Mouse (Mus musculus): ENCODE results near the gene Hnmt.
"Not testable (repeated sequence)": the region's sequence is repeated elsewhere in the genome, so short reads cannot be mapped to it uniquely, and the experiment has no call there.

Gene Hnmt

DNA sequence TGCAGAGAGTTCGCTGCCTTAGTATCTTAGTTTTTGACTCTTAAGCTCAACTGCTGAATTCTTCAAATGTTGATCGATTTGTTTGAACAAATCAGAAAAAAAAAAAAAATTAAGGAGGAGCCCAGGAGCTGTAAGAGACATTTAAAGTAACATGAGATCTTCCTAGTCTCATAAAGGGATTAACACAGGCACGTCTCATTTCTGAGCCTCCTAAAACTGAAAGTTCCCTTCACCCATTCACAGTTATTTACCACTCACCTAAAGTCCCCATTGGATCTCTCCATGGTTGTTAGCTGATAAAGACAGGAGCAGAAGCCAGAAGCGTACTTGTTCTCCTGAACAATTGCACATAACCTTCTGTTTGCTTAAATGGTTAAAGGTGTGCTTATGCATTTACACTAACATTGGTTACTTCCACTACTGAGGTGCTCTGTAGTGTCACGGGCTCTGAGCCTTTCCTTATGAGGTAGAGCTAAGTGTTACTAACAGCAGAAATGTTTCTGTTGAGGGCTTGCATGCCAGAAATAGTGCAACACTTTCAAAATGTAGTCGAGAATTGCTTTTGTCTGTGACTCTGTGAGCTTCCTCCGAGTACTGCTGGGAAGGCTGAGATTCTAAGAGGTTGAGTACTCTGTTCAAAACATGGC lies at the start of gene Hnmt:
Gene Hnmt, minus strand, starts transcription at position 51 of the 647 bp plus-strand sequence.
- DNase-seq (ENCODE audit: low spot score in 2 of 2): no peak

- DNase-seq (ENCODE audit: low spot score in 2 of 2): no peak
These were observed 47.3 kb upstream of the Hnmt start, which contains the start of gene Tbpl2 for GRCm38 (mm10) chr2:24096495-24096894. Tbpl2 (minus strand) TSS chr2:24096595.

- DNase-seq (ENCODE audit: low spot score in 2 of 2): no peak
These were observed 41.7 kb upstream of the Hnmt start for GRCm38 (mm10) chr2:24090921-24091320.

DNA sequence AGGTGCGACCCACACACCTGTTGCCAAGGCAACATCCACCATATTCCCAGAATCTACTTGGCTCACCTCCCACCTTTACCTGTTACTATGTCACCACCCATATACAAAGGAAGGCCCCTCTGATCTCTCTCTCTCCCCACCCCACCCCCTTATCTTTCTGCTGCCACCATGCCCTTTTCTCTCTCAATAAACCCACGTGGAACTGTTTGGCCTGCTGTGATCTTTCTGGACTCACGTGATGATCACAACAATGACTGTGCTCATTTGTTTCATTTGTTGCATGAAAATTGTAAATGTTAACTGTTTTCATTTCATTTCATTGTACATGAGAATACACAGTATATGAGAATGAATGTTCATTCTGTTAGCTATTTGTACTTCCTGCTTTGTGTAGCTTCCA lies 1.3 kb upstream of the Hnmt start:
- DNase-seq (ENCODE audit: low spot score in 2 of 2): no peak

DNA sequence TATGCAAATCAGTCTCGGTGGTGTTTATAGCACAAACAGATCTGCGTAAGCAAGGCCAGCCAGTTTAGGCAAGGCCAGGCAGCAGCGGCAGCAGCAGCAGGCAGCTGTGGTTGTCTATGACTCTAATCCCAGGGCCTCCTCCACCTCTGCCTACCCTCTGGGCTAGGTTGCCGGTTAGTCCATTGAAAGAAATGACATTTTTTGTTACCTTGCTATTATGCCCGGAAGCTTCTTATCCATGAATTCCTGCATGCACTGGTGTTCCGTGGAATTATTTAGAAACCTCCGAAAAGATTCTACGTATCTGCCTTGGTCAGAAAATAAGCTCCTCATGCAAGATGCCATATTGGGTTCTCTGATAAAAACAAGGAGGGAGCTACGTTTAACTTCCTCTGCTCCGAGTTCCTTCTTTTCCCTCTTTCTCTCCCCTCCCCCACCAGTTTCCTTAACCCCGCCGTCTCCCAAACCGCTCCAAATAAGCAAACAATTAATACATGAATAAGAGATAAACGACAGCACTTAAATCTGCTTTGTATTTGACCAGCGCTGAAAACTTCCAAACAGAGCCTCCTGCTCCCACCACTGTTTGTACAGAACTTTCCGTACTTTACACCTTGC lies 605 bp downstream of the Hnmt start:
- DNase-seq (ENCODE audit: low spot score in 2 of 2): no peak

DNA sequence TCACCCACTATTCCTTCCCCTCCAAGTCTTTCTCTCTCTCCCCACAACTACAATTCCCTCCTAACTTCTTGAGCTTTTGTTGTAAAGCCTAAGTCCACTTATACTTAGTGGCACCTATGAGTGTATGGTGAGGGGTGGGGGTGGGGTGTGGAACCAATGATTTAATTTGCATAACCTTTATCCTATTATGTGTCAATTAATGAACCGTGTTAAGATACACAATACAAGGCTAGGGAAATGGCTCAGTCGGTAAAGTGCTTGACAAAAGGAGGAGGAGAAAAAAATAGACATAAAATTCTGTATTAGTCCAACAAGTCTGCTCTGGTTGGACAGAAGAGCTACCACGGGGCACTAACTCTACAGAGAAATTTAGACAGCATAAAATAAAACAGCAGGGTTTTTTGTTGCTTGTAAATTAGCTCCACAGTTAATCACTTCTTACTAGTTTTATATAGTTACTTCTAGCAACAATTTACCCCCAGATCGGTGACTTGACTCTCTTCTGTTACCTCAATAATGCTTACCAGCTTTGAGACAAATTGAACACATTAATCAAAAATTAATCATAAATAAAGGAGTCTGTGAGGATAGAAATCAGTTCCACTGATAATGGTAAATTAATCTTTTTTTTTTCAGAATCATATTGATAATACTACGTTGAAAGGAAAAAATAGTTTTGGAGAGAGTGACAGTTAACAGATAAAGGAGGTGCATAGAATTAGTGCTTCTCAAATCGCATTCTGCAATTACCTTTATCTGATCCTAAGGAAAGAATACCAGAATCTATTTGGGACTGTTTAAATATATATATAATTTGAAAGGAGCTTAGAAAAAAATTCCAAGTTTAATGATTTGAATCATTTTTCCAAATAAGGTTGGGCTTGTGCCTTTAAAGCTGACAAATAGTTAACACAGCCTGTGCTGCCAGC lies 1.4 kb downstream of the Hnmt start:
- DNase-seq (ENCODE audit: low spot score in 2 of 2): no peak

DNA sequence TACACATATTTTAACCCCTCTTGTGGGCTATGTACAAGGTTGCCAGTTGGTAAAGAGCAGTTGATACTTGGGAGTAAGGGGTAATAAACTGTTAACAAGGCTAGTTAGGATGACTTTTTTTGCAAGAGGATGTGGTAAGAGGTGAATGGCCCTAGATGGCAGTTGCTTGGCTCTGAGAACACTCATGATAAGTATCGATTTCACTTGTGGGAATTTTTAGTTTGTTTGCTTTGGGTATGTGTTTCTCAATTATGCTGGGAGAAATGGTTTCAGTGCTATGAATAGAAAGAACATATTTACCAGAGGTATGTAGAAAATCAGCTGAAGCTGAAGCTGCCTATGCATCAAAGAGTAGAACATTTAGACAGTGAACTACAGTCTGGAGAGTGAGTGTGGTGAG lies 6.3 kb downstream of the Hnmt start:
- no peak for DNase-seq (ENCODE audit: low spot score in 2 of 2)

DNA sequence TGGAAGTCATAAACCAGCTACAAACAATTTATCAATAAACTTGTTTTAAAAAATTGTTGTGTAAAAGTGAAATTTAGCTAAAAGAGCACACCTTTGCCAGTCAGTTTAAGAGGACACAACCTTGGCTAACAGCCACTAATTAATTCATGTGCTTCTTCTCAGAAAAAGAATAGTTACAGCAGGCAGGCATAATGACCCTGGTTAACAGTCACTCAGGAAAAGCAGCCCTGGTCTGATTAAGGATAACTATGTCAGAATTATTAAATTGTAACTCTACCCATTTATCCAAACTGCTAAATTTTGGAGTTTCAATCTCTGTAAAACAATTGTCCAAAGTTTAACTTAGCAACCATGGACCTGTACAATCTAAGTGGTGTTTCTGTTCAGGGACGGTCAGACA lies 8.7 kb downstream of the Hnmt start:
- DNase-seq (ENCODE audit: low spot score in 2 of 2): no peak

- DNase-seq (ENCODE audit: low spot score in 2 of 2): not testable (repeated sequence)
These were observed 29.8 kb downstream of the Hnmt start for GRCm38 (mm10) chr2:24019386-24019785.

GRCm38 (mm10) chr2:24018966-24019365 lies 30.2 kb downstream of the Hnmt start:
- DNase-seq (ENCODE audit: low spot score in 2 of 2): no peak

- DNase-seq (ENCODE audit: low spot score in 2 of 2): no peak
These were observed 34.2 kb downstream of the Hnmt start for GRCm38 (mm10) chr2:24014957-24015356.

GRCm38 (mm10) chr2:23999323-23999722 lies 49.9 kb downstream of the Hnmt start:
- DNase-seq (ENCODE audit: low spot score in 2 of 2): no peak

- DNase-seq (ENCODE audit: low spot score in 2 of 2): no peak
These were observed 50.4 kb downstream of the Hnmt start for GRCm38 (mm10) chr2:23998836-23999235.

DNA sequence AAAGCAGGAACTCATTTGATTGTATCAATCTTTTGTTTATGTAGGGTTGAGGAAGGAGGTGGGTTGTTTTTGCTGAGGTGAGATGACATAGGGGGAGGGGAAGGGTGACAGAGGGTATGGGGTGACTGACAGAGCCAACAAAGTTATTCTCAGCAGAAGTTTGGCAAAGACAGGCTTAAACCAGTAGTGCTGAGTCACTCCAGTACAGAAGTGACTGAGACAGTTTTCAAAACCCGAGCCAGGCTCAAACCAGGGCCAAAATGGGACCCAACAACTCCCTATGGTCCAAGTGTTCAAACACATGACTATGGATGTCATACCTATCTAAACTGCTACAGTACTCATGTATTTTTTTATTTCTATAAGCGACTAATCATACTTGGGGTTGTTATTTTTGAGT lies 52.4 kb downstream of the Hnmt start:
- DNase-seq (ENCODE audit: low spot score in 2 of 2): no peak

DNA sequence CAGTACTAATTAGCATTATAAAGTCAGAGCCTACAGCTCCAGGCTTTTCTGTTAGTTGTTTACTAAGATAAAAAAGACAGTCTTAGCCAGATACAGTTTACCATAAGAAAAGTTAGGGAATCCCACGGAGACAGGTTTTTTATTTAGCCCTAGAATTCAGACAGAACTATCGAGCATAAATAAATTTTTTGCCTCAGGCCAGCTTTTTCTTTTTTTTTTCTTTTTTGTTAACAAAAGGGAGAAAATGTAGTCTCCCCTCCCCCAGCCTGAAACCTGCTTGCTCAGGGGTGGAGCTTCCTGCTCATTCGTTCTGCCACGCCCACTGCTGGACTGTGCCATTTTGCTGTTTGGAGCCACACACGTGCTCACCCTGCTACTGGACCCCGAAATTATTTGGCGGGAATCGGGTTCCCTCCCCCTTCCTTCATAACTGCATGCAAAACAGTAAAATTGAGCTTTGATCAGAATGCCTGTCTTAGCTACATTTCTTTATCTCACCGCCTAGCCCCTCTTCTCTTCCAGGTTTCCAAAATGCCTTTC lies 59.1 kb downstream of the Hnmt start:
- DNase-seq (ENCODE audit: low spot score in 2 of 2): not testable (repeated sequence)

DNA sequence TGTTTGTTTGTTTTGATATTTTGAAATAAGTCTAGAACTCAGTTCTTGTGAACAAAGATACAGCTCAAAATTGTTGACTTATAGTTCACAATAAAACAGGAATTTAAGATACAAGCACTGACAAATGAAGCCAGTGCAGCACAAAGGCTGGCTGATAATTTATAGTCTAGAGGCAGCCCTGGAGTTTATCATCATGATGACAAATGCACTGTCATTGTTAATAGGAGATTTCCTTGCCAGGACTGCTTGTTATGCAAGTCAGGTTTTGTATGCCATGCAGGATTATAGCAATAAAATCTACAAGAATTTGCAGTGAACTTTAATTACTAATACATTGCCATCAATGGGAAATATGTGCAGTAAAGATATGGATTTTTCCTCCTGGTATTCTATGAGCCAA lies 61.9 kb downstream of the Hnmt start:
- DNase-seq (ENCODE audit: low spot score in 2 of 2): no peak

- no peak for DNase-seq (ENCODE audit: low spot score in 2 of 2)
These were observed 65.9 kb downstream of the Hnmt start for GRCm38 (mm10) chr2:23983343-23983742.

- no peak for DNase-seq (ENCODE audit: low spot score in 2 of 2)
These were observed 66.3 kb downstream of the Hnmt start for GRCm38 (mm10) chr2:23982860-23983259.

DNA sequence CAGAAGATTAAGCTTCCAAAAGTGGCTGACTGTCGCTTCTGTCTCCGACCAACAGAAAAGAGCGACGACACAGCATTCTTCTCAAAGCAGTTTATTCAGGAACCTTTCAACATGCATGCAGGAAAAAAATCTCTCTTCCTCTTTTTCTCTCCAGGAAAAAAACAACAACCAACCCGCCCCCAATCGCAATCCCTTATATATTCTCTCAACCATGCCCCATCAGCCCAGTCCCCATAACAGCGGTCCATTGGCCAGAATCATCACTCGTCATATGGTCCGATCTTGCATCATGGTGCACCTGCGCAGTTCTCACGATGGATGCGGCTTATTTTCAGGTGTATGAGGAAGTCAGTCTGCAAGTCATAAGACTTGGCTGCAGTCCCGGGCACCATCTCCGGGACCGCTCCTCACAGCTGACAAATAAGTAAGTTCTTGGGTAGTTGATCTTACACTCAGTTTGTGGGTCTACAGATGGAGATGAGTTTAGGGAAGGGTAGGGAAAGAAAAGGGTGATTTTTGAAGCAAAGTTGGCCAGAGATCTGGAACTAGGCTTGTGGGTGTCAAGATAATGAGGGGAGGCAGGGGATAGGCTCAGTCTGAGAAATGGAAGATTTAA lies 88.4 kb downstream of the Hnmt start:
- not testable (repeated sequence) for DNase-seq (ENCODE audit: low spot score in 2 of 2)
